Mouse (Mus musculus) embryonic facial prominence, embryonic 15.5 days (tissue): Measurements from ENCODE around the gene Kctd3. TPM values are rescaled to one million over a fixed set of nuclear protein-coding genes. Genes with fewer than 3 reads are reported as not detected.

Experiments
- ATAC-seq: fragments of 200-750 bp; cut with Nextera tagmentation; 2 replicates; pipeline ENCODE4 v1.8.0; 2017; ENCODE audit warnings: low read depth, moderate TSS enrichment; ENCODE audit not compliant: insufficient number of reproducible peaks, low FRiP score, low TSS enrichment
- H3K27ac ChIP-seq: fragments of 300-500 bp; sonication (generic); replicated peaks from 2 replicates; pipeline ENCODE4 v1.5.1; 2015; ENCODE audit warnings: mild to moderate bottlenecking, inconsistent platforms
- H3K27me3 ChIP-seq: fragments of 300-500 bp; sonication (generic); 2 replicates; pipeline ENCODE4 v1.6.1; 2015; ENCODE audit warnings: inconsistent platforms
- H3K36me3 ChIP-seq: fragments of 300-500 bp; sonication (generic); 2 replicates; pipeline ENCODE4 v1.6.1; 2015; ENCODE audit warnings: mild to moderate bottlenecking, inconsistent platforms
- H3K4me1 ChIP-seq: fragments of 300-500 bp; sonication (generic); 2 replicates; pipeline ENCODE4 v1.6.1; 2015; ENCODE audit warnings: inconsistent platforms
- H3K4me2 ChIP-seq: fragments of 300-500 bp; sonication (generic); replicated peaks from 2 replicates; pipeline ENCODE4 v1.6.1; 2015; ENCODE audit warnings: mild to moderate bottlenecking, inconsistent platforms
- H3K4me3 ChIP-seq: fragments of 300-500 bp; sonication (generic); replicated peaks from 2 replicates; pipeline ENCODE4 v1.5.1; 2015; ENCODE audit warnings: mild to moderate bottlenecking, inconsistent platforms
- H3K9ac ChIP-seq: fragments of 300-500 bp; sonication (generic); 2 replicates; pipeline ENCODE4 v1.6.1; 2015; ENCODE audit warnings: inconsistent platforms
- H3K9me3 ChIP-seq: fragments of 300-500 bp; sonication (generic); replicated peaks from 2 replicates; pipeline ENCODE4 v1.6.1; 2016; ENCODE audit warnings: inconsistent platforms
- WGBS: fragments of 180-500 bp; shearing (Covaris S2); methylation state at CpG from one replicate; pipeline ENCODE4 v1.1.7; 2015; 5-methylcytosine and 5-hydroxymethylcytosine counted together
- polyA plus RNA-seq: library from polyadenylated mRNA; unstranded; fragments of >200 nt; fragmentation: Nextera tagmentation; extraction: Ambion mirVana; gene quantifications from 2 replicates; pipeline ENCODE4 v1.2.1, GENCODE M21; 2015

The Kctd3 gene
- polyA plus RNA-seq, 1 experiment from 2014 or later = 32.2 TPM

DNA sequence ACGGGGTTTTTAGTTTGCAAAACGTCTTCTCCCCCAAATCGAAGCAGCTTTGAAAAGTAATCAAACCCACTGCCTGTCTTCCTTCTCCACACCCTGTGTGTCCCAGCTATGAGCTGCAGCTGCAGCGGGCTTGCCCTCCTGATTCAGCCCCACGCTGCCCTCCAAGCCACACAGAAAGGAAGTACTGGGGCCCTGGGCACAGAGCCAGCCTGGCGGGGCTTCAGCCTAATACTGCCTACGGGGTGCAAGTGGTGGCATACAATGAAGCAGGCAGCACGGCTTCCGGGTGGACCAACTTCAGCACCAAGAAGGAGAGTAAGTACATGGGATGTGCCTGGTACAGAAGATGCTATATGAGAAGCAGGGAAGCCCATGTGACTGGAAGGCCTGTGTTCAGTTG, 59.4 kb downstream of the Kctd3 start:
- no peak for ATAC-seq
- WGBS = 53% methylated on average over 9 of the region's 9 CpGs
- Histone ChIP-seq H3K4me3 (no peak overlapping the region), H3K4me1 (peaks cover 15% of the 10 kb centered on the region), H3K9ac (no peak overlapping the region), H3K9me3 (no peaks in the 10 kb centered on the region), H3K36me3 (no peaks in the 10 kb centered on the region), H3K27ac (no peak overlapping the region), H3K4me2 (no peak overlapping the region), H3K27me3 (no peaks in the 10 kb centered on the region)

DNA sequence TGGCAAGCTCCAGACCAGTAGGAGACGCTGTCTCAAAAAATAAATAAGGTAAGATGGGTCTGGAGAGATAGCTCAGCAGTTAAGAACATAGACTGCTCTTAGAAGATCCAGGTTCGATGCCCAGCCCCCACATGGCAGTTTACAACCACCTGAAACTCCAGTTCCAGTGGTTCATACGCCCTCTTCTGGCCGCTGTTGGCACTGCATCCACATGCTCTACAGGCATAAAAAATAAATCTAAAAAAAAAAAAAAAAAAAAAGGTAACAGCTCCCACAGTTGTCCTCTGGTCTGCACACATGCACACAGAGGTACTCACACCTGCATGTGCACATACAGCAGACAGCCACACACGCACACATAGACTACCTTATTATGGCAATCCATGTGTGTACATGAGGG, 59.8 kb downstream of the Kctd3 start:
- ATAC-seq = no peak
- Histone ChIP-seq H3K27ac (no peak overlapping the region), H3K4me3 (no peak overlapping the region), H3K4me2 (no peak overlapping the region), H3K9me3 (no peaks in the 10 kb centered on the region), H3K36me3 (no peaks in the 10 kb centered on the region), H3K9ac (no peak overlapping the region), H3K27me3 (no peaks in the 10 kb centered on the region), H3K4me1 (peaks cover 15% of the 10 kb centered on the region)
- 60% methylated on average over 5 of the region's 5 CpGs for WGBS

DNA sequence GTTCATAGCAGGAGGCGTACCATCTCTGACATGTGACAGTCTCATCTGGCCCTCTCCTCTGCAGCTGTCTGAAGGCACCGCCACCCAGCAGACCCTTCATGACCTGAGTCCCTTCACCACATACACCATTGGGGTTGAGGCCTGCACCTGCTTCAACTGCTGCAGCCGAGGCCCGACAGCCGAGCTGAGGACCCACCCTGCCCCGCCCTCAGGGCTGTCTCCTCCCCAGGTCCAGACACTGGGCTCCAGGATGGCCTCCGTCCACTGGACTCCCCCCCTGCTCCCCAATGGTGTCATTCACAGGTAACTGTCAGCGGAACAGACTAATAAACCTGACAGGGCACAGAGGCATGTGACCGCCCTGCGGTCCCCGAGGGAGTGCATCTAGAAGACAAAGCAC, 60.8 kb downstream of the Kctd3 start:
- Histone ChIP-seq H3K4me3 (no peak overlapping the region), H3K4me2 (no peak overlapping the region), H3K27me3 (no peaks in the 10 kb centered on the region), H3K27ac (no peak overlapping the region), H3K36me3 (no peaks in the 10 kb centered on the region), H3K9ac (no peak overlapping the region), H3K4me1 (peaks cover 15% of the 10 kb centered on the region), H3K9me3 (no peaks in the 10 kb centered on the region)
- 85% methylated on average over 11 of the region's 11 CpGs for WGBS
- no peak for ATAC-seq

DNA sequence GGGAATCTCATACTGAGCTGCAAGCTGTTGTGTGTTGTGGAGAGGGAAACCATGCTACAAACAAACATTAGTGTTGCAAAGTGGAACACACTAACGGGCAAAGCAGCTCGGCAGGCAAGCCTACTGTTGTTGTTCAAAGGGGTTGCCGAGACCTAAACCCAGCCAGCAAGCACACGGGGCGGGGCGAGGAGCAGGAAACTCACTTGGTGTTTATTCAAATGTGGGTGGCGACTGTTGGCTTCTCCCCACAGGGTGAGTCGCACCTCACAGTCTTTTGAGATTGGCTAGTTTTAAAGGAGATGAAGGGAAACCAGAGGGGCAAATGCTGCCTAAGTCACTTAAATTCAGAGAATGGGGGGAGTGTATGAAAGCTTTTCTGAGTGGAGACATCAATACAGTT, 62.3 kb downstream of the Kctd3 start:
- H3K36me3 ChIP-seq = no peaks in the 10 kb centered on the region
- no peaks in the 10 kb centered on the region for H3K27me3 ChIP-seq
- 39% methylated on average over 8 of the region's 8 CpGs for WGBS
- no peak overlapping the region for H3K4me2 ChIP-seq
- no peaks in the 10 kb centered on the region for H3K9me3 ChIP-seq
- H3K4me3 ChIP-seq = no peak overlapping the region
- no peak for ATAC-seq
- peaks cover 15% of the 10 kb centered on the region for H3K4me1 ChIP-seq
- no peak overlapping the region for H3K27ac ChIP-seq
- no peak overlapping the region for H3K9ac ChIP-seq

DNA sequence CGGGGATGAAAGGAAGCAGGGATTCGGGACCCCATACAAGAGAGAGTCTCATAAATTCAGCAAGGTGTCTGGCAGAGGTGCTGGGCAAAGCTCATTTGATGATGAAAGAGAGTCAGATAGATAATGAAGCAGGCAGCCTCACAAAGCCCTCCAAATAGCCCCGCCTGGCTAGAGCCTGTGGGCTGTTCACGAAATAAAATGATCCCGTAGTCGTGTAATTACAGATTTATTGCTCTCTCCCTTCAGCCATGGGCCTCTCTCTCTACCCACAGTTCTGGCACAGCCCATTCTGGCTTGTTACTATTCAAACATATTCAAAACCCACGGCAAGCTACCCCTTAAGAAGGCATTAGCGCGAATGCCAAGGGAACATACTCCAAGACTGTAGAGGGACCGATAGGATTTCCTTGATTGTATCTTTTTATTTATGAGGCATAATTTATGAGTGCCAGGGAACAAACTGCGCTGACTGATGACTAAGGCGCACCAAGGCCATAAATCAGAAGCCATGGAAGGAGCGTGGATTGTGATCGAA, 70.3 kb downstream of the Kctd3 start:
- no peak overlapping the region for H3K9ac ChIP-seq
- H3K9me3 ChIP-seq = no peaks in the 10 kb centered on the region
- no peaks in the 10 kb centered on the region for H3K36me3 ChIP-seq
- no peak for ATAC-seq
- H3K4me3 ChIP-seq = no peak overlapping the region
- H3K27ac ChIP-seq = no peak overlapping the region
- no peak overlapping the region for H3K4me2 ChIP-seq
- WGBS = 81% methylated on average over 14 of the region's 14 CpGs
- no peaks in the 10 kb centered on the region for H3K27me3 ChIP-seq
- H3K4me1 ChIP-seq = no peaks in the 10 kb centered on the region
